Mouse (Mus musculus): ENCODE measurements around the gene Eef1akmt3. TPM values are rescaled to one million over a fixed set of nuclear protein-coding genes. Genes with fewer than 3 reads are reported as not detected.
"Not testable (repeated sequence)": the region's sequence is repeated elsewhere in the genome, so short reads cannot be mapped to it uniquely, and the experiment has no call there.

Eef1akmt3 gene
- polyA plus RNA-seq, 1 experiment = not detected

DNA sequence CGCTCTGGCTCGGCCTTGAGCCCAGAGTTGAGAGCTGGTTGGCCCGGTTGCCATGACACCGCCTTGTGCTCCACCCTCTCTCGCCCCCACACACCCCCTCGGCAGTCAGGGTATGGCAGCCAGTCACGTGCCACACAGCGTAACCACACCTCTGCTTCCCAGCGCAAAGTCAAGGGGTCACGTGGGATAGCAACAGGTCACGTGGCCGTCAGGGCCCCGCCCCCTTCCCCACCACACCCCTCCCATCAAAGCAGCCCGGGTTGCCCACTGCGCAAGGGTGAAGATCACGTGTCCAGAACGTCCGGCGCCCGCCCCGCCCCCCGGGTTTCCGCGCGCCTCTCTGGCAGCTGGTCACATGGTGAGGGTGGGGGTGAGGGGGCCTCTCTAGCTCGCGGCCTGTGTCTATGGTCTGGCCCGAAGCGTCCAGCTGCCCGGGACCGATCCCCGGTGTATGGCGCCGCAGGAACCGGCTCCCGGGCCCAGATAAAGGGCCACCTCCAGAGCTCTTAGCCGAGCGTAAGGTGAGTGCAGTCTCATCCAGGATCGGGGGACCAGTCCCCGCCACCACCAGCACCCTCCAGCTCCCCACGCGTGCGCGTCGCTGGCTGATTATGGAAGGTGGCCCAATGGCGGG is 22.0 kb upstream of the Eef1akmt3 start, which contains the start of gene Cdk4:
Gene Cdk4 (plus strand): TSS at position 296 of the 634 bp plus-strand sequence.
- H3K4me1 ChIP-seq (ENCODE audit: control insufficient read depth, insufficient read depth, low read length) = peaks cover 17% of the 10 kb centered on the region
- peak within 1 kb of the TSS; percentile 93 for H3K27ac ChIP-seq (ENCODE audit: insufficient read depth, low read depth, low read length)
- no peak for TF ChIP-seq CTCF (IDR thresholded peaks at IDR 0.05; ENCODE audit: insufficient read depth, low read depth, low read length)
- TF ChIP-seq POLR2A (IDR thresholded peaks at IDR 0.05; ENCODE audit: insufficient read depth, low read depth, low read length) = peak; percentile 24
- whole genome bisulfite sequencing = under 1% methylated on average over 46 of the region's 46 CpGs
- peak within 1 kb of the TSS; percentile 93 for H3K4me3 ChIP-seq (ENCODE audit: insufficient read depth, low read depth, low read length)

DNA sequence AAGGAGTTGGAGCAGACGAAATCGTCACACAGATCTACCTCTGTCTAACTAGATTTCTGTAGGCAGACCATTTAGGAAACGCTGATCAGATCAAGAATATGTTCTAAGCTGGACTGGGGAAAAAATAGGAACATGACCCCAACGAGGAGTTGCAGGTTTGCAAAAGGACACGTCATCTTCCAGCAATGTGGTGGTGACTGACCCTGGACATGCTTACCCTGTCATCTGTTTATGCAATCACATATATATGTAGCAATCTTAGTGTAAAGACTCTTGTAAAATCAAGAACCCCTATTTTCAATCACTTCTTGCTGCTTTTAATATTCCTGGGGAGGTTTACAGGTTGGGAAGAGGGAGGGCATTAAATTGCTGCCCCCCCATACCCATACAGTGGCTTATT is 21.2 kb upstream of the Eef1akmt3 start:
- Histone ChIP-seq H3K27ac (ENCODE audit: insufficient read depth, low read depth, low read length) (peak overlapping the region; percentile 46; the same call in 1 of the 2 replicates), H3K4me3 (ENCODE audit: insufficient read depth, low read depth, low read length) (no peak overlapping the region), H3K4me1 (ENCODE audit: control insufficient read depth, insufficient read depth, low read length) (peaks cover 20% of the 10 kb centered on the region)
- TF ChIP-seq CTCF (IDR thresholded peaks at IDR 0.05; ENCODE audit: insufficient read depth, low read depth, low read length) (no peak), POLR2A (IDR thresholded peaks at IDR 0.05; ENCODE audit: insufficient read depth, low read depth, low read length) (no peak)
- 60% methylated on average over 5 of the region's 5 CpGs for WGBS

- Histone ChIP-seq H3K4me1 (ENCODE audit: control insufficient read depth, insufficient read depth, low read length) (peaks cover 20% of the 10 kb centered on the region), H3K27ac (ENCODE audit: insufficient read depth, low read depth, low read length) (peak overlapping the region; percentile 46; the same call in 1 of the 2 replicates)
- H3K4me3 ChIP-seq (ENCODE audit: insufficient read depth, low read depth, low read length) = not testable (repeated sequence)
- 82% methylated on average over 4 of the region's 4 CpGs for WGBS
Observed at GRCm38 (mm10) chr10:127062101-127062500, 20.8 kb upstream of the Eef1akmt3 start.

DNA sequence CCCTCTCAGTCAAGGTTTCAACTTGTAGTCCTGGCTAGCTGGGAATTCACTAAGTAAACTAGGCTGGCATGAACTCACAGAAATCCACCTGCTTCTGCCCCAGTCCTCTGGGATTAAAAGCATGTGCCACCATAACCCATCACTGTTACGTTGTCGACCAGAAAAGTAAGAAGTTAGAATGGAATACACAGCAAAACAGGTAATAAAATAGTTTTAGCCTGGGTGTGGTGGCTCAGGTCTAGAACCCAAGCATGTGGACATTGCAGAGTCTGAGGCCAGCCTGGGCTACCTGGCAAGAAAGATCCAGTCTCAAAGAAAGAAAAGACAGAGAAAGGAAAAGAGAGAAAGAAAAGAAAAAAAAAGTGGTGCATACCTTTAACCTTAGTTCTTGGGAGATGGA is 20.2 kb upstream of the Eef1akmt3 start:
- WGBS = 75% methylated on average over 2 of the region's 2 CpGs
- H3K27ac ChIP-seq (ENCODE audit: insufficient read depth, low read depth, low read length) = no peak overlapping the region
- no peak overlapping the region for H3K4me3 ChIP-seq (ENCODE audit: insufficient read depth, low read depth, low read length)
- TF ChIP-seq CTCF (IDR thresholded peaks at IDR 0.05; ENCODE audit: insufficient read depth, low read depth, low read length) = no peak
- no peak for TF ChIP-seq POLR2A (IDR thresholded peaks at IDR 0.05; ENCODE audit: insufficient read depth, low read depth, low read length)
- H3K4me1 ChIP-seq (ENCODE audit: control insufficient read depth, insufficient read depth, low read length) = peaks cover 21% of the 10 kb centered on the region

DNA sequence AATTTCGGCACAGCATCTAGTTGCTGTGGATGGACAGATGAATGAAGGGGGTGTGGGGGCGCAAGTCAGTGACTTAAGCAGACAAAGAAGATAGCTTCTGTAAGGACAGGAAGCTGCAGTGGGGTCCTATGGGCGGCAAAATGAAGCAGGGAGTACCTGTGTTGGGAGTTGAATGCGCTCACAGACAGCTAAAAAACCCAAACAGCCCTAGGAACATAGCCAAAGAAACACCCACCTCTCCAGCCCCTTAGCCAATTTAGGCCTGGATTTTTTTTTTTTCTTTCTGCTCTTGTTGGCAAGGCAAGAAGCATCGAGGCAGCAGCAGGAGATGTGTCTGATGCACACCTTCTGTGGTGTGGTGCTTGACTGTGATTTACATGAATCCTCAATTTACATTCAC is 19.8 kb upstream of the Eef1akmt3 start:
- no peak overlapping the region for H3K4me3 ChIP-seq (ENCODE audit: insufficient read depth, low read depth, low read length)
- TF ChIP-seq POLR2A (IDR thresholded peaks at IDR 0.05; ENCODE audit: insufficient read depth, low read depth, low read length) (no peak), CTCF (IDR thresholded peaks at IDR 0.05; ENCODE audit: insufficient read depth, low read depth, low read length) (no peak)
- peaks cover 25% of the 10 kb centered on the region for H3K4me1 ChIP-seq (ENCODE audit: control insufficient read depth, insufficient read depth, low read length)
- WGBS = 31% methylated on average over 5 of the region's 5 CpGs
- peak overlapping the region; percentile 80; the same call in 1 of the 2 replicates for H3K27ac ChIP-seq (ENCODE audit: insufficient read depth, low read depth, low read length)

DNA sequence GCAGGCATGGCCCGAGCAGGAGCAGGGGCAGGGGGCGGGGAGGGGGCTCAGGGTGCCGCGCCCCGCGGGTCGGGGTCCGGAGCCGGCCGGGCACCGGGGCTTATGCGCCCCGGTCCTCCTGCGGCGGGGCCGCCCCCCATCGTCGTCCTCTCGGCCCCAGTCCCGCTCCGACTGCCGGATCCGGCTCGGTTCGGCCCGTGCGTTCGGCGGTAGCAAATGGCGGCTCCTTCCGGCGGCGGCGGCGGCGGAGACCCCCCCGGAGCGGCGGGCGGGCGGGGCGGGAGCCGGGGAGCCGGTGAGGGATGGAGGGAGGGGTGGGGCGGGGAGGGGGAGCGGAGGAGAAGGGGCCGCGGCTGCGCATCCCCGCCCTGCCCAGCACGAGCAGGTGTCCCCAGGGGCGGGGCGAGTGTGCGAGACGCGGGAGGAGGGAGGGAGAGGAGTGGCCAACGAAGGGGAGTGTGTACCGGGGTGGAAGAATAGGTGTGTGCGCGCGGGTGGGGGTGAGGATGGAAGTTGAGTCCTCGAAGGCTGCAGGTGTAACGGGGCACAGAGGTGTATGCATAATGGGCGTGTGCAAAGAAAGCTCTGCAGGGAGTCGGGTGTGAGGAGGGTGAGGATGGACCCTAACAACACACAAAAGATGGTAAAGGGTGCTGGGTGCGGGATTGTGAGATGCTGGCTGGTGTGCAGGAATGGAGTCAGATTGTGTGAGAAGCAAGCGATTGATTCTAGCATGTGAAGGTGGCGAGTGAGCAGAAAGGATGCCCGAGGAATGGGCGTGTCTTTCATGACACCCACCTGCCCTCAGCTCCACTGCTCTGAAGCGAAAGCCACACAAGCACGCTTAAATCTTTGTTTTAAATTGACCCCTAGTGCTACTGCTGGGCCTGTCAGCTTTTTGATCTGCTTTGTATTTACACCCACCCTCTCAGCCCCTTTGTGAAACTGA is 18.9 kb upstream of the Eef1akmt3 start, which contains the start of gene March9:
Gene March9 (minus strand): TSS at position 217 of the 949 bp plus-strand sequence.
- under 1% methylated on average over 45 of the region's 72 CpGs for WGBS
- peak within 1 kb of the TSS; percentile 78 for H3K4me3 ChIP-seq (ENCODE audit: insufficient read depth, low read depth, low read length)
- H3K27ac ChIP-seq (ENCODE audit: insufficient read depth, low read depth, low read length) = peak within 1 kb of the TSS; percentile 80
- no peak for TF ChIP-seq CTCF (IDR thresholded peaks at IDR 0.05; ENCODE audit: insufficient read depth, low read depth, low read length)
- TF ChIP-seq POLR2A (IDR thresholded peaks at IDR 0.05; ENCODE audit: insufficient read depth, low read depth, low read length) = no peak
- H3K4me1 ChIP-seq (ENCODE audit: control insufficient read depth, insufficient read depth, low read length) = peaks cover 25% of the 10 kb centered on the region

GRCm38 (mm10) chr10:127059174-127059967 is 18.1 kb upstream of the Eef1akmt3 start:
- TF ChIP-seq CTCF (IDR thresholded peaks at IDR 0.05; ENCODE audit: insufficient read depth, low read depth, low read length) (no peak), POLR2A (IDR thresholded peaks at IDR 0.05; ENCODE audit: insufficient read depth, low read depth, low read length) (no peak)
- whole genome bisulfite sequencing = under 1% methylated on average over 73 of the region's 92 CpGs
- Histone ChIP-seq H3K4me3 (ENCODE audit: insufficient read depth, low read depth, low read length) (peak overlapping the region; percentile 78), H3K27ac (ENCODE audit: insufficient read depth, low read depth, low read length) (no peak overlapping the region), H3K4me1 (ENCODE audit: control insufficient read depth, insufficient read depth, low read length) (peaks cover 22% of the 10 kb centered on the region)

GRCm38 (mm10) chr10:127058708-127059107 is 17.4 kb upstream of the Eef1akmt3 start:
- Histone ChIP-seq H3K4me1 (ENCODE audit: control insufficient read depth, insufficient read depth, low read length) (peaks cover 20% of the 10 kb centered on the region), H3K4me3 (ENCODE audit: insufficient read depth, low read depth, low read length) (peak overlapping the region; percentile 78), H3K27ac (ENCODE audit: insufficient read depth, low read depth, low read length) (no peak overlapping the region)
- 2% methylated on average over 8 of the region's 8 CpGs for WGBS
- TF ChIP-seq CTCF (IDR thresholded peaks at IDR 0.05; ENCODE audit: insufficient read depth, low read depth, low read length) = no peak
- TF ChIP-seq POLR2A (IDR thresholded peaks at IDR 0.05; ENCODE audit: insufficient read depth, low read depth, low read length) = no peak

All from olfactory bulb, adult 2 months (tissue).